Mouse (Mus musculus): ENCODE data around the gene Adamts15.

DNA sequence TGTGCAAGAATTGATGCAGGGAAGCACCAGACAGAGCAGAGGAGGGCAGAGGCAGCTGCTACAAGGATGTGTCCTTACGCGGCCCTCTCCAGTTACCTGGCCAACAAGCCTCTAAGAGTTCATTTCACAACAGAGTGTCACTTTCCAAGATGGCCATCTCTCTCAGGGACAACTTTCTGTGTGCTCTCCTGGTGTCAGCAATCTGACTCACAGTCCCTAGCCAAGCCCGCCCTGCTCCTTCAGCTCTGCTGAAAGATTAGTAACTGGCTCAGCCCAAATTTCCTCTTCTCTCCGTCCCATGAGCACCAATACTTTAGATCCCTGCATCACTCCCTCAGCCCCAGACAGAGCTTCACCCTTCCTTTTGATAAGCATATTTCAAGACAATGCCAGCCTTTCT, 72.3 kb downstream of the Adamts15 start:
- TF ChIP-seq CTCF (IDR thresholded peaks at IDR 0.05; ENCODE audit: low read depth) (no peak), EP300 (IDR thresholded peaks at IDR 0.05; ENCODE audit: low read depth) (no peak)

All from liver, embryonic 14.5 days (tissue).